Mouse (Mus musculus) hindlimb bud, embryonic 11.5 days (tissue): ENCODE measurements around the gene Ifnar1.
"Not testable (repeated sequence)": the region's sequence is repeated elsewhere in the genome, so short reads cannot be mapped to it uniquely, and the experiment has no call there.

Experiments used
- DNase-seq: peaks from one replicate; pipeline ENCODE4 v3.0.0-alpha.2; 2012; ENCODE audit warnings: low read depth, low spot score; ENCODE audit errors: extremely low spot score

Ifnar1 gene

DNA sequence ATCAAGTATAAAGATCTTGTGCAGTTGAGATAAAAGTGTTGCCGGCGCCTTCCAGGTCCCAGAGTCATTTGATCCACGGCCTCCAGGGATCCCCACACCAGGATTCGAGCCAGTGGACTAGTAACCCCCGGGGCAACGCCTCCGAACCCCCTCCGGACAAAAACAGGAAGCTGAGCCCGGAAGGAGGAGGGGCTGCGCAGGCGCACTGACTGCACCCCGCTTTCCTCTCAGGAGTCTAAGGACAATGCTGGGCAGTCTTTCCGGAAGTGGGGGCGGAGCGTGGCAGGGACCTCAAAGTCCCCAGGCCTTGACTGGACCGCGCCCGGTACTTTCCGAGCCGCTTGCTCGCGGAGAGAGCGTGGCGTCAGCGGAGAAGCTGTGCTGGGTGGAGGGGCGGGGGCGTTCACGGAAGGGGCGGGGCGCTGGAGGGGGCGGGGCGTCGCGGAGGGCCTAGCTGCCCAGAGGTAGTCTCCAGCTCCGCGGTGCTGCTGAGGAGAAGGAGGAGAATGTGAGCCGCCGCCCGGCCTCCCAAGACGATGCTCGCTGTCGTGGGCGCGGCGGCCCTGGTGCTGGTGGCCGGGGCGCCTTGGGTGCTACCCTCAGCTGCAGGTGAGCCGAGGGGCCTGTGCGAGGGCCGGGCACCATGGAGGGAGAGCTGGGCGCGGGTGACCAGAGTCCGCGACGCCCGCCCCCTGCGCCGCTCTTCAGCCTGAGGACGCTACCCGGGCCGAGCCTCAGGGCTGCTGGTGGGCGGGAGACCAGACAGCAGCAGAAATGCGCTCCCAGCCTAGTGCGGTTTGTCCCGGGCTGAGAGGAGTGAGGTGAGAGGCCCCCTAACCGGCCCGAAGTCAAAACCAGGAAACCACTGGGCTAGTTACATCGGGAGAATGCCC, at the start of gene Ifnar1:
TSS of gene Ifnar1 (plus strand) at position 431 of the 893 bp plus-strand sequence.
- peak; percentile 91 for DNase-seq

GRCm38 (mm10) chr16:91438081-91438480, 47.0 kb upstream of the Ifnar1 start:
- no peak for DNase-seq

GRCm38 (mm10) chr16:91438599-91438998, 46.4 kb upstream of the Ifnar1 start:
- not testable (repeated sequence) for DNase-seq

DNA sequence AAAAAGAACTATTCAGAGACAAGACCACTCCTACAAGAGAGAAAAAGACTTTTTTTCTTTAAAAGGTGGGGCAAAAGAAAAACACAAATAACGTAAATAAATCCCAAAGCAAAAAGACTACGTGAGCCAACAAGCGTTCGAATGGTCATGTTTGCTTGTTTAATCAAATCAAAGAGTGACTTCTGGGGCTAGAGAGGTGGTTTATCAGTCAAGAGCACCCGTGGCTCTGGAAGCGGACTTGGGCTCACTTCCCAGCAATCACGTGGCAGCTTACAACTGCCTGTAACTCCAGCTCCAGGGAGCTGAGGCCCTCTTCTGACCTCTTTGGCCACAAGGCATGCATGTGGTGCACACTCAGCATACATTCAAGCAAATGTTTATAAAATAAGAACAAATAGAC, 43.7 kb upstream of the Ifnar1 start:
- DNase-seq = no peak

- DNase-seq = no peak
Observed at GRCm38 (mm10) chr16:91441811-91442240, 43.2 kb upstream of the Ifnar1 start.

DNA sequence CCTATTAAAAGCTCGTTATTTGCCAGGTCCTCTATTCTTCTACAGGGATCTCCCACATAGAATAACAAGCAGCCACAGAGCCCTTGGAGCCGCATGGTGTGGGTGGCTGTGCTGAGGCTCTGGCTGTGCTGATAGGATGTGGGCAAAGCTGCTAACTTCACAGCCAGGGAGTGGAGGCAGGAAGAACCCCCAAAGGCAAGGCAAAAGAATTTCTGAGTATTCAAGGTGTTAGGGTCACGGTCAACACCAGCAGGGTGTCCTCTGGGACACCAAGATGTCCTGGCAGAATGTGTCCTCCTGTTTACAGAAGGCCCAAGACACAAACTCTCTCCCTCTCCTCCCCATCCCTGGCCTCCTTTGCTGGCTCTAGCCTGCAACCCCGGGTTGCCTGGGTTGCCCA, 42.6 kb upstream of the Ifnar1 start:
- no peak for DNase-seq

GRCm38 (mm10) chr16:91443211-91443611, 41.8 kb upstream of the Ifnar1 start:
- DNase-seq = no peak

DNA sequence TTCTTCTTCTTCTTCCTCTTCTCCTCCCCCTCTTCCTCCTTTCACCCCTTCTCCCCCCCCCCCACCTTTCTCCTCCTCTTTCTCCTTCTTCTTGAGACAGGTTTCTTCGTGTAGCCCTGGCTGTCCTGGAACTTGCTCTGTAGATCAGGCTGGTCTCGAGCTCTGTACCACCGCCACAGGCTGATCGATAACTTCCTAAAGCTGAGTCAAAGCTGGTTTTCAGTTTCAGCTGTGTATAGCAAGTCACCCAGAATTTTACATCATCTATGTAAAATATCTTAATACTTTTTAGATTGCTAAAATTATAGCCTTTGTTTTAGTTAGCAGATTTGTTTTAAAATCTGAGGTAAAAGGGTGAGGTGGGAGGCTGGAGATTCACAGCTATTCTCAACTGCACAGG, 40.2 kb upstream of the Ifnar1 start:
- DNase-seq = no peak

DNA sequence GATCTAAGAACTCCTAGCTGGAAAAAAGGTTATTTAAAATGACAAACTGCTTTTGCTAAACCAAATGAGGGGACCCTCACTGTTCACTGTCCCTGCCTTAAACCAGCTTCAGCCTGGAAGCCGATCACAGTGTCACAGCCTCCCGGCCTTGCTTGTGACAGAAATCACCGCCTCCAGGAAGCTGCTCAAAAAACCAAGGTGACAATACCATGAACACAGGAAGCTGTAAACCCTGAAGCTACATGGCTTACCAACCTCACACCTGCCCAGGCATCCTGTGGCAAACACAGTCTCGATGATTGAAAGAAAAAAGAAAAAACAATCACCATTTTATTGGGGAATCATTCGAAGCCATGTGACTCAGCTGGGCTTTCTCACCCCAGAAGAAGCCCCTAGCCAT, 39.5 kb upstream of the Ifnar1 start:
- DNase-seq = no peak

GRCm38 (mm10) chr16:91446778-91447511, 38.1 kb upstream of the Ifnar1 start:
- no peak for DNase-seq

DNA sequence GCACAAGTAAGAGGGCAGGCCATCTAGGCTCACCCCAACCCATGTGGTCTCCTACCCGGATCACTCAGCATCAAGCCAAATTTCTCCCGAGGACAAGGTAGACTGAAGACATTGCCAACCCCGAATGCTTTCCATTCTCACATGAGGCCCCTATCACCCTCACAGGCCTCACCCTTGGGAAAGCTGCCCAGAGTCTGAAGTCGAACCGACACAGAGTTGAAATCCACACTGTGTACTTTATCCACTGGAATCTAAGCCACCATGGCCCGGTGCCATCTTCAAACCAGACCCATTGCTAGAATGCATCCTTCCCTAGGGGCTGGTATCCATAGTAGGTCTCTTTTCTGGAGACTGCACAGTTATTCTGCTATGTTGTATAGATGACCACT, 37.5 kb upstream of the Ifnar1 start:
- no peak for DNase-seq

DNA sequence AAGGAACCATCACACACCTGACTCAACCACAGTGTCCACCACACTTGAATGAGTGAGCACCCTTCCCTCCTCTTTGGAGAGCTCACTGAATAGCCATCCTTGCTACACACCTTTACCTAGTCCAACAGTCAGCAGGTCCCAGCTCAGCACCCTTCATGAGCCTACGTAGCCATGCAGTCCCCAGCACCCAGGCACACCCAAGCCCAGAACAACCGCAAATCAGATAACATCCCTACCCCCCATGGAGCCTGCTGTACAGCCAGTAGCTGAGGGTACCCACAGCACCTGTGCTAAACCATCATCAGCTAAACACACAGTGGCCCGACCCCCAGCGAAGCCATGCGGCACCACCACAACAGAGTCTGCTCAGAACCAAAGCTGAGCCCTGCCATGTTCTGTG, 37.0 kb upstream of the Ifnar1 start:
- no peak for DNase-seq

GRCm38 (mm10) chr16:91448895-91449294, 36.1 kb upstream of the Ifnar1 start:
- DNase-seq = no peak

GRCm38 (mm10) chr16:91450137-91451064, 34.6 kb upstream of the Ifnar1 start:
- DNase-seq = no peak

DNA sequence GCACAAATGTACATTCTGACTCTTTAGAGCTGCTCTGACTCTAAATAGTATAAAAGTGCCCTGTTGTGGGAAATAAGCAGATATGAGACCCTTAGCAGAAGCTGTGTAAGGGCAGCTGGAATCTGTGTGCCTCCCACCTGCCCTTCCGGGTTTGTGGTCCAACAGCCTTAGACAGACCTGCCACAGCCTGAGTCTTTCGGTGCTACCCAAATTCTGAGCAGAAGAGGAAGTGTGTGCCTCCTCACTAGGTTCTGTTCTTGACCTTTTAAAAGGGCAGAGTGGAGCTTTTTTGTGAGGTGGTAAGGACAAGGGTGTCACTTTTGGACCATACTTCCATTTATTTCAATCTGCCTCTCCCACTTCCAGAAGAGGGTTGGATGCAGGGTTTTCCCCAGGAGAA, 33.1 kb upstream of the Ifnar1 start:
- no peak for DNase-seq

- no peak for DNase-seq
Observed at GRCm38 (mm10) chr16:91452363-91452896, 32.6 kb upstream of the Ifnar1 start.

- DNase-seq = no peak
Observed at GRCm38 (mm10) chr16:91455868-91456267, 29.2 kb upstream of the Ifnar1 start.

DNA sequence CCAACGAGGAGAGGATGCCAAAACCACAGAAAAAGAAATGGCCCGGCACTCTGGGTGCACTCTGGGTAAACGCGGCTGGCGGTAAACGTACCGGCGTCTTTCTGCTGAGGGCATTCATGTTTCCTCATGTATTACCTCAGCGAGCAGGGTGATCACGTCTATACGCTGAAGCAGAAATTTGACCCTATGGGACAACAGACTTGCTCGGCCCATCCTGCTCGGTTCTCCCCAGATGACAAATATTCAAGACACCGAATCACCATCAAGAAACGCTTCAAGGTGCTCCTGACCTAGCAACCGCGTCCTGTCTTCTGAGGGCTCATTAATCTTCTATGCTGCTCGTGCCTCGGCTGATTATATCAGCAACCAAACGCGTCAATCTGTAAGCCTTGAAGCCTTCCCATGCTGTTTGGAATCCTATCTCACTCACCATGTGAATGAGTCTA, 26.7 kb upstream of the Ifnar1 start:
- DNase-seq = no peak

DNA sequence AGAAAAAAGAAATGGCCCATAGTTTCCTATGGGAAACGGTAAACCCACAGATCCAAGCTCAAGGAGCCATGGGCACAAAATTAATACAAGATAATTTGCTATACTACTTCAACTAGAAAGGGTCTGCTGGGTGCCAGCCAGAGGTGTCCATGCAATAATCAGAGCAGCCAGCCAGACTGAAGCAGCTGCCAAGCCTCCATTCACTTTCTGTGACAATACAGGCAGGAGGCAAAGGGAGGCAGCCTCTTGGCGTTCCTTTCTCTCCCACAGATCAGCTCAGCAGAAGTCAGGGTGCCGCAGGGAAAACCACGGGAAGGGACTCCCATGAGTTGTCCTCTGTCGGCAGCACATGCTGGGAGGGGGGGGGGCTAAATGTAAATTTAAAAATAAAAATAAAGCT, 26.1 kb upstream of the Ifnar1 start:
- no peak for DNase-seq

DNA sequence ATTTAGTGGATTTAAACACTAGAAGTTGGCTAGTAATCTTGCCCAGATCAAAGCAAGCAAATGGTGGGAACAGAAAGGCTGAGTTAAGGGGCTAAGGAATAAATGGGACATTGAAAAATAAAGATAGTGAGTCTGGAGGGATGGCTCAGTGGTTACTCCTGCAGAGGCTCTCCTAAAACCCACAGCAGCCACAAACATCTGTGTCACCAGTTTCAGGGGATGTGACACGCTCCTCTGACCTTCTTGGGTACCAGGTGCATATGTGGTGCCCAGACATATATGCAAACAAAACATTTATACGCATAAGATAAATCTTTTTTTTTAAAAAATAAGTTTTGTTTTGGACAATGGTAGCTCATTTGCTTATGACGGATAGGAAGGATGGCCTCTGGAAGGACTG, 25.6 kb upstream of the Ifnar1 start:
- no peak for DNase-seq
